Mouse (Mus musculus) layer of hippocampus, adult 11-12 months (tissue): ENCODE measurements at regions not wholly inside any gene's neighbourhood (a gene's known extent, or its start where the extent isn't known, plus 50 kb on each side); places are given as distances from the start of the nearest gene placed in this dataset.

Source experiments
- DNase-seq: peaks from one replicate; pipeline ENCODE4 v3.0.0; 2022; ENCODE audit warnings: low spot score

GRCm38 (mm10) chr15:90021746-90022312 is 180.2 kb upstream of the Syt10 start:
- no peak for DNase-seq

DNA sequence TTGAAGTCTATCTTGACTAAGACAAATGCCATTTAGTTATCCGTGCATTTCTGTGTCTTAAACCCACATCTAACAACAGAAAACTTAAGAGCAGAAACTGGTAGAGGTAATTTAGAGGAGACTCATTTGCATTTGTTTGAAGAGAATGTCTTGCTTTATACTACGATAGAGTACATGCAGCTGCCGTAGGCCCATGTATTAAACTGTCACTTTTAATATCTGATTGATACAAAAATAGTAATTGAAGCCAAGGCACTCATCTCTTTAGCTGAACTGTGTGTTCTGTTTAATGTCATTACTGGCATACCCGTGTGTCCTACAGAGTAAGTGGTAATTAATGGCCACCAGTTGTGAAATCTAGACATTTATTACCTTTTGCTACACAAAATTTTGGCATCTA is 181.5 kb upstream of the Syt10 start:
- no peak for DNase-seq

DNA sequence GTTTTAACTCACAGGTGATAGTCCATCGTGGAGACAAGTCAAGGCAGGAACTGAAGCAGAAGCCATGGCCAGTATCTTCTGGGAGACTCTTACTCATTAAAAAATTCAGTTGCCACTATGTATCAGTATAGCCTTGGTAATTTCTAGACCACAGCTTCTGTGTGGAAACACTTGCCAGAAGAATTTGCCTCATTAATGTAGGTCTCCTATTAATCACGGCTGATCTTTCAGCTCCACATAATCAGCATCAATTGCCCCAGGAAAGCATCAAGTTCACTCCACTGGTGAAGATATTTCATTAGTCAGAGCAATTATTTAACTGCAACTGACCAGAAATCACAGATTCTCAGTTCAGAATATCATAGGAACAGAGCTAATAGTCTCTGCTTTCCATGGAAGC is 189.8 kb upstream of the Alg10b start:
- DNase-seq, result no peak

GRCm38 (mm10) chr15:90045683-90046082 is 178.4 kb upstream of the Alg10b start:
- DNase-seq, result no peak

DNA sequence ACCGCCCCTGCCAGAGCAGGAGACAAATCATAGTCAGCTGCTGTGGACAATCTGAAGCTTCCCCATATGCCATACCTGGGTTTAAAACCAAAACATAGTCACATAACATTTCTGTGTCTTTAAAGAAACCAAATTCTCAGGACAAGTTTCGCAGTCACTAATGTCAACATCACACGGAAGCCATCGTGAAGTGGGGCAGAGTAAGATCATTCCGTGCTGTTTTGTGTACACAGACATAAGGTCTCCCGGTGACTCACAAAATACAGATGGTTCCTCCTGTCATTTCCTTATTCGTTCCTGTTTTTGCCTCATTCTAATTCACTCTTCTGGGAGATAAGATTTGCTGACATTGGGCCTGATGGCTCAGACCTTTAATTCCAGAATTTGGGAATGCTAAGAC is 162.1 kb upstream of the Alg10b start:
- DNase-seq, result peak; percentile 29

DNA sequence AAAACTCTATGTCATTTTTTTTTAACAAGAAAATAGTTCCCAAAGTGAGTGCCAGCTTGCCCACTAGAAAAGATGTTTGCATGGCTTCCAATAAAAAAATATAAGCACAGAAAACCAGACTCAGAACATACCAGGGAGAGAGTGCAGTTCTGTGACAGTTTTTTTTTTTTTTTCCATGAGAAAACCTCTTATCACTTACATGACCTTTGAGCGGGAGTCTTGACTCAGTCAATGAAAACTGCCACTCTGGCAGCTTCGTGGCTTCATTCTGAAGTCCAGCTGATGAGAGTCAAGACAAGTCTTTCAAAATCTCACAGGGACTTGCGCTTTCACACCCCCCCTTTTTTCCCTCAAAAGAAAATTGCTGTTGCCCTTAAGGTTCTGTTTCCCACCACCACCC is 158.3 kb upstream of the Alg10b start:
- no peak for DNase-seq

- DNase-seq, result peak; percentile 3
Observed at GRCm38 (mm10) chr15:90072078-90072477, 152.0 kb upstream of the Alg10b start.

- no peak for DNase-seq
Observed at GRCm38 (mm10) chr15:90082175-90082951, 141.7 kb upstream of the Alg10b start.

DNA sequence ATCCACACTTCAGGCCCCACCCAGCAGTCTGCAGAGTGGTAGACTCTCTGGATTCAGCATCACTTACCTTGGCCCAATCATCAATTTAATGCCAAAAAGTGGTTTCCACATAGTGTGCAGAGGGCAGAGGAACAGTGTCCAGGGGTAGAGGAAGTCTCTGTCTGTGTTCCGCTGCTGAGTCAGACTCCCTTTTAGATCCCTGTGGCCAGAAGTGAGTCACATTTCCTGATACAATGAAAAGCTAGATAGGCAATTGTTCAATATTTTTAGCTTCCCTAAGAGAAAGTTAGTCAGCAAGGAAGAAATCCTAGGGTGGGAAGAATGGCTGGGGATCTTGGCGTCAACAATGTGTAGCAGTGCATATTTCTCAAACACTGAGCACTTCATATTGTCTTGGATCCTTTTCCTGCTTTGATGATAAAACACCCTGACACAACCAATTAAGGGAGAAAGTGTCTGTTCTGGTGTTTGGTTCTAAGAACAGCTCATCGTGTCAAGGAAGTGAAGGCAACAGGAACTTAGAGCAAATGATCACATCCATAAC is 114.6 kb upstream of the Alg10b start:
- DNase-seq, result no peak

DNA sequence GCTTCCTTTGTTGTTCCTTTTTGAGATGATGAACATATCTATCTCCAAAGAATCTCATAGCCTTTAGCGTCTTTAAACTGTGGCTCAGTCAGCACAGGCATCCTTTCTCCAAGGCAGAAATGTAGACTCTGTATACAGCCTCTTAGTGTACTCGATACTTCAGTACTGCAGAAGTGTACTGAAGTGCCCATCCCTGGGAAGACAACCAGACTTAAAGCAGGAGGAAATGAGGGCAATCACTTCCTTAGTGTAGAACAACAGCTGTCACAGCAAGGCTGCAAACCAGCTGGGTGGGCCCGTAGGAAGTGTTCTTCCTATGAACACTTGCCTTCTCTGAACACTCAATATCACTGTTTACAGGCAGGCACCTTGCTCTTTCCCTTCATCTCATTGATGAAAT is 110.5 kb upstream of the Alg10b start:
- DNase-seq, result no peak

GRCm38 (mm10) chr15:90119747-90120146 is 104.4 kb upstream of the Alg10b start:
- no peak for DNase-seq

DNA sequence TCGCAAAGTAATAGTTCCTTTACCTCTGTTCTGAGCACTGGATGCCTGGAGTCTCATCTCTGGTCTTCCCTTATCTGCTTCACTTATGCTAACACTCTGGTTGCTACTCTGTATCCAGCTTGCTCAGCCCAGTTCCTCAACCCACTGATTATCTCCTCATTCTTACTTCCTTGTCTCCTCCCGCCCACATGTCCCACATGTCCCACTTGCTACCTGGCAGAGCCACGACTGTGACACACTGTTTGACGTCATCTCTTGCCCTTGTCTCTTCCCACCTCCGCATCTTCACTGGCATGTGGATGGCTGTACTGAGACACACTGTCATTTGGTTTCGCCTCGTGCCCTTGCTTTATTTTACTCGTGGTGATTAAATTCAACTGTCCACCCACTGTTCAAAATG is 100.1 kb upstream of the Alg10b start:
- DNase-seq, result peak; percentile 7

DNA sequence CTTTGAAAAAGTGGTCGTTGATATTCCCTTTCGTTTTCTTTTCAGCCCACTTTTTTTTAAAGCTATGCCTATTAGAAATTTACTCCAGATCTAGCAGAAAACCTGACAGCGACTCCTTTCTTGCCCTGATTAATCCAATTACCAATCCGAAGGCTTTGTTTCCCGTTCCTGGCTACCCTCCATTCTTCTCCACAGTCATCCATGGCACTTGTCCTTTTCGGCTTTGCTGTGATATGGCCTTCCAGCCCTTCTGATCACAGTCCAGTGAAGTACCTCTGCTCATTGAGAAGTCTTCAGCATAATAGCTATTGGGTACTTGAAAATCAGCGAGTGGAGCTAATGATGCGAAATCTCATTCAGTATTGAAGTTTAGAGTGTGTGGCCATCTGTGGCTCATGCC is 99.0 kb upstream of the Alg10b start:
- DNase-seq, result no peak

- no peak for DNase-seq
Observed at GRCm38 (mm10) chr15:90131777-90132176, 92.3 kb upstream of the Alg10b start.

DNA sequence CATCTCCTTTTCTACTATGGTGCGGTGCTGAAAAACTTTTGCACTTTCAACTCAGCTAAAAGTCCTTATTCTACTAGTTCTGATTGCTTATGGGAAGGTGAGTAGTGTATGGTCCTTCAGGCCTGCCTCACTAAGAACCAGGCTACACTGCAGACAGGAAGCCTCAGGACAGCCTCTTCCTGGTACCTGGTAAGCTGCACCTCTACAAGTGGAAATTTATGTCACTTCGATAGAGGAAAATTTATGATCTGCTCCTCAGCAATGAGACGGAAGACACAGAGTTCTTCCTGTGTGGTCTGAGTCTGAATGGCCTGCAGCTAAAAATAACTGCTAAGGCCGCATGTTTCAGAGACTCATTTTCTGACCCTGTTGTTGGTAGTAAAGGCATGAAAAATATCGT is 83.1 kb upstream of the Alg10b start:
- DNase-seq, result no peak

DNA sequence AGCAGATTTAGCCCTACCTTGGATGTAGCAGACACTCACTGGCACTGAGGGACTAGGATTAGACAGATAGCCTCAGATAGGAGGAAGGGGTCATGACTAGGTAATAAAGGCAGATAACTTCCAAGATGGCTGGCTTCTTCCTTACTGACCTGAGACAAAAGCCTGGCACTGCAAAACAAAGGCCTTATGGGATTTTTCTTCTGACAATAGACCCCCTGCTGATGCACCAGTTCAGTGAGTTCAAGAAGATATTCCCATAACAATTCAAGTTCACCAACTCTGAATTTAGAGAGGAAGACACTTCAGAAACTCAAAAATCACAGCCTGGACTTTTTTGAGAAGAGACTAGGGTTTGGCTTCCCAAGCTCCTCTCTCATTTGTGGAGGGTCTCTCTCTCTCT is 75.4 kb upstream of the Alg10b start:
- DNase-seq, result no peak

DNA sequence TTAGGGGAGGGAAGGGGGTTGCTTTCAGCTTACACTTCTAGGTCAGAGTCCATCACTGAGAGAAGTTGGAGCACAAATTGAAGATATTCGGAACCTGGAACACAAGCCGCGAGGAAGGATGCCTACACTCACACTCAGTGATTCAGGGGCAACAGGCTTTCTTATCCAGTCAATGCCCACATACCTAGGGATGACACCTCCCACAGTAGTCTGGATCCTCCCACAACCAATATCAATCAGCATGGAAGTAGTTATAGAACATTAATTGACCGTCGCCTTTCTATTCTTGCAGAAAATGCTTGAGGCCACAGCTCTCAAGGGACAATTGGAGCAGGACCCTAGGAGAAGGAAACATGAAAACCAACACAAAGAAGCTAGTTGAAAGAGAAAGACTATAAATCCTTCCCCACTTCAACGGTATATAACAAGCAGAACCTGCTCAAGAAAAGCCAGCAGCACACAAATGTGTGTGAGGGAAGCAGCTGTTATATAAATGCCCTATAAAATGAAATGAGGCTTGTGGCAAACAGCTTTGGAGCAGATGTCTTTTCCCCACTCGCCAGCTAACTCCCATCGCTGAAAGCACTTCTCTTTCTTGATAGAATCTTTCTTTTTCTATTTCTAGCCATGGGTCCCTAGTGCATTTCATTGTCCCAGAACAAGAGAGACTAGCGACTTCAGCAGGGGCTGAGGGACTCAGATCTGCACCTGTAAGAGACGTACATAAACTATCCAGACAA is 70.1 kb upstream of the Alg10b start:
- DNase-seq, result peak; percentile 13
